32 mouse cellular contexts compared by ENCODE assay signal in the genomic region with DNA sequence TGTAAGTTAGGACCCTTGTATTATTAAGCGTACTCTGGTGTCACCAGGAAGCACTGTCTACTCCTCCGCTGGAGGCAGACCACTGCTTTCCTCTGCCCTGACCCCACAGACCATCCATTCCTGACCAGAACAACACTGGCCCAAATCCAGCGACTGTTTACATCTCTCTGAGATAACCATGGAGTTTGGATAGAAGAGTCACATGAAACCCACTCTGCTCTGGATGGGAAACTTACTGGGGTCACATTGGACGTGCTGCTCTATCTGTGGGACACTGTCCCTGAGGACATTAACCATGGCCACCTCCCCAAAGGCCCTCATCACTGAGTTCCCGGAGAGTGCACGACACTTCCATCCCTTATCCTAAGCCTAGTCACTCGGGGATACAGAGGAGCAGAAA. TPM values are rescaled to one million over a fixed set of nuclear protein-coding genes. Genes with fewer than 3 reads are reported as not detected.
A peak's percentile ranks its signal among the peaks of the same experiment; 100 is the strongest.
DNase-seq lines count a peak whose midpoint lies in the region; ATAC-seq lines count a peak whose summit lies in the region.
"Had no signal": no experiment of that assay in that cellular context is flagged by ENCODE, and none has a peak within 500 bp of the region (broad histone marks: within the 10 kb centered on the region; RNA-seq: fewer than 3 reads in every experiment).

No protein-coding gene starts in this region.

- no peak overlapping the region for H3K27ac ChIP-seq in heart, embryonic 15.5 days
- no peak overlapping the region for H3K27ac ChIP-seq in liver, embryonic 16.5 days (ENCODE audit: low read length)
- H3K27ac ChIP-seq in liver, embryonic 11.5 days (ENCODE audit: low read depth, low read length) = no peak overlapping the region
- no peak overlapping the region for H3K27ac ChIP-seq in lung, embryonic 15.5 days
- H3K27ac ChIP-seq: embryonic facial prominence, embryonic 12.5 days; embryonic facial prominence, embryonic 15.5 days; gastrocnemius, adult 2 months; heart, embryonic 10.5 days; hindbrain, embryonic 14.5 days; hindbrain, postnatal 0 days had no signal

- no peak overlapping the region for H3K4me2 ChIP-seq in heart, embryonic 15.5 days
- H3K4me2 ChIP-seq in liver, embryonic 16.5 days (ENCODE audit: low read depth, low read length) = no peak overlapping the region
- no peak overlapping the region for H3K4me2 ChIP-seq in liver, embryonic 11.5 days
- H3K4me2 ChIP-seq in lung, embryonic 15.5 days = no peak overlapping the region
- H3K4me2 ChIP-seq: embryonic facial prominence, embryonic 12.5 days; embryonic facial prominence, embryonic 15.5 days; hindbrain, embryonic 14.5 days had no signal

- ATAC-seq in heart, embryonic 15.5 days (replicated peaks; ENCODE audit: insufficient number of reproducible peaks, insufficient read depth, low FRiP score, low read depth) = peak; percentile 25; the same call in 1 of the 2 replicates
- peak; percentile 36 for ATAC-seq in liver, embryonic 16.5 days (ENCODE audit: low read depth)
- no peak for ATAC-seq in liver, embryonic 11.5 days (replicated peaks; ENCODE audit: low FRiP score)
- ATAC-seq in lung, embryonic 15.5 days (ENCODE audit: borderline replicate concordance, extremely low read depth, low FRiP score, low TSS enrichment) = 0 out of 2 replicates have a peak, but pooled peaks have one; percentile 24
- ATAC-seq: CD4-positive, CD25-positive, alpha-beta regulatory T cell, adult 4 months; forebrain, embryonic 14.5 days; forebrain, postnatal 0 days; hindbrain, postnatal 0 days; inflammation-experienced regulatory T-cells, adult 6 months had no signal

- WGBS in heart, embryonic 15.5 days = 58% methylated on average over 7 of the region's 7 CpGs
- whole genome bisulfite sequencing in liver, embryonic 16.5 days (ENCODE audit: insufficient replicate concordance) = 62% methylated on average over 7 of the region's 7 CpGs
- 75% methylated on average over 7 of the region's 7 CpGs for WGBS in liver, embryonic 11.5 days
- 45% methylated on average over 7 of the region's 7 CpGs for WGBS in lung, embryonic 15.5 days

- peaks cover 25% of the 10 kb centered on the region for H3K36me3 ChIP-seq in heart, embryonic 15.5 days
- peaks cover 19% of the 10 kb centered on the region for H3K36me3 ChIP-seq in liver, embryonic 16.5 days (ENCODE audit: control insufficient read depth, insufficient read depth)
- peaks cover 18% of the 10 kb centered on the region for H3K36me3 ChIP-seq in liver, embryonic 11.5 days (ENCODE audit: control insufficient read depth, insufficient read depth, low read length)
- peaks cover 22% of the 10 kb centered on the region for H3K36me3 ChIP-seq in lung, embryonic 15.5 days

- no peak overlapping the region for H3K9ac ChIP-seq in heart, embryonic 15.5 days
- H3K9ac ChIP-seq in liver, embryonic 16.5 days (ENCODE audit: low read depth, low read length) = no peak overlapping the region
- H3K9ac ChIP-seq in liver, embryonic 11.5 days (ENCODE audit: low read depth, low read length) = no peak overlapping the region
- no peak overlapping the region for H3K9ac ChIP-seq in lung, embryonic 15.5 days
- H3K9ac ChIP-seq: embryonic facial prominence, embryonic 12.5 days; embryonic facial prominence, embryonic 15.5 days; forebrain, postnatal 0 days; hindbrain, embryonic 14.5 days had no signal

- H3K4me3 ChIP-seq in heart, embryonic 15.5 days = no peak overlapping the region
- no peak overlapping the region for H3K4me3 ChIP-seq in liver, embryonic 16.5 days (ENCODE audit: low read depth, low read length)
- H3K4me3 ChIP-seq in liver, embryonic 11.5 days (ENCODE audit: low read depth, low read length) = no peak overlapping the region
- H3K4me3 ChIP-seq in lung, embryonic 15.5 days = no peak overlapping the region
- H3K4me3 ChIP-seq: embryonic facial prominence, embryonic 12.5 days; embryonic facial prominence, embryonic 15.5 days; gastrocnemius, adult 2 months; heart, embryonic 10.5 days had no signal

- intact Hi-C loops in heart, postnatal 14 days (cut with DNase I) = no loop called here

- peaks cover 22% of the 10 kb centered on the region for H3K4me1 ChIP-seq in heart, embryonic 15.5 days (replicated peaks)
- peaks cover 8% of the 10 kb centered on the region for H3K4me1 ChIP-seq in liver, embryonic 16.5 days (ENCODE audit: control insufficient read depth, low read depth, low read length)
- peaks cover 28% of the 10 kb centered on the region for H3K4me1 ChIP-seq in liver, embryonic 11.5 days (replicated peaks; ENCODE audit: control insufficient read depth, insufficient read depth, low read length)
- H3K4me1 ChIP-seq in lung, embryonic 15.5 days = peaks cover 26% of the 10 kb centered on the region

- no peaks in the 10 kb centered on the region for H3K27me3 ChIP-seq in heart, embryonic 15.5 days
- H3K27me3 ChIP-seq in liver, embryonic 16.5 days (ENCODE audit: control insufficient read depth, insufficient read depth, low read depth, low read length) = no peaks in the 10 kb centered on the region
- no peaks in the 10 kb centered on the region for H3K27me3 ChIP-seq in liver, embryonic 11.5 days (replicated peaks; ENCODE audit: control insufficient read depth, insufficient read depth, low read length)
- no peaks in the 10 kb centered on the region for H3K27me3 ChIP-seq in lung, embryonic 15.5 days
- H3K27me3 ChIP-seq: embryonic facial prominence, embryonic 12.5 days; embryonic facial prominence, embryonic 15.5 days had no signal

- no peaks in the 10 kb centered on the region for H3K9me3 ChIP-seq in heart, embryonic 15.5 days (replicated peaks)
- H3K9me3 ChIP-seq in liver, embryonic 16.5 days (replicated peaks; ENCODE audit: control insufficient read depth, low read length) = no peaks in the 10 kb centered on the region
- H3K9me3 ChIP-seq in liver, embryonic 11.5 days (ENCODE audit: control insufficient read depth, low read length) = no peaks in the 10 kb centered on the region
- H3K9me3 ChIP-seq in lung, embryonic 15.5 days = no peaks in the 10 kb centered on the region
- H3K9me3 ChIP-seq: embryonic facial prominence, embryonic 12.5 days; embryonic facial prominence, embryonic 15.5 days; heart, embryonic 10.5 days had no signal

- no peak for DNase-seq in heart, postnatal 14 days
- no peak for DNase-seq in liver, embryonic 11.5 days (ENCODE audit: low spot score)
- DNase-seq in lung, postnatal 25 days (ENCODE audit: low spot score) = no peak
- DNase-seq: adrenal gland, adult 2 months; adrenal gland, postnatal 14 days; cerebellum, adult 11 months; cerebellum, adult 2 months; cerebellum, adult 9-11 months; cerebellum, postnatal 25 days; forebrain, postnatal 0 days; gastrocnemius, adult 2 months; gastrocnemius, postnatal 14 days; heart, postnatal 36 days had no signal

RNA-seq across cellular contexts. Expression of a gene that starts 2.2 kb away (rescaled TPM):
- 17.5 TPM in 2 replicates for polyA plus RNA-seq in heart, embryonic 15.5 days (2015; fragmentation: Nextera tagmentation; extraction: Ambion mirVana)
- total RNA-seq in heart, postnatal 14 days (2021) = 10 to 100 TPM; 27.1 to 30.6 TPM
- 15.8 and 17.6 TPM in 2 replicates for polyA plus RNA-seq in liver, embryonic 16.5 days (2015; fragmentation: Nextera tagmentation; extraction: Ambion mirVana)
- 24.2 and 24.3 TPM in 2 replicates for polyA plus RNA-seq in liver, embryonic 11.5 days (2014; fragmentation: Nextera tagmentation; extraction: Ambion mirVana)
- polyA plus RNA-seq in lung, embryonic 15.5 days (2015; fragmentation: Nextera tagmentation; extraction: Ambion mirVana) = 2.7 and 3.3 TPM in 2 replicates
- total RNA-seq: common myeloid progenitor, adult 5-6 weeks had no signal
- polyA plus RNA-seq: C2C12; CD4-positive, CD25-positive, alpha-beta regulatory T cell, adult 4 months; forebrain, embryonic 11.5 days had no signal

RNA-seq across cellular contexts. Expression of a gene that starts 10.3 kb away (rescaled TPM):
- polyA plus RNA-seq in heart, embryonic 15.5 days (2015; fragmentation: Nextera tagmentation; extraction: Ambion mirVana) = 344 and 408 TPM in 2 replicates
- total RNA-seq in heart, postnatal 14 days (2021) = 100 to 1,000 TPM; 298 to 350 TPM
- 287 and 343 TPM in 2 replicates for polyA plus RNA-seq in liver, embryonic 16.5 days (2015; fragmentation: Nextera tagmentation; extraction: Ambion mirVana)
- 1,023 and 1,028 TPM in 2 replicates for polyA plus RNA-seq in liver, embryonic 11.5 days (2014; fragmentation: Nextera tagmentation; extraction: Ambion mirVana)
- 664 and 702 TPM in 2 replicates for polyA plus RNA-seq in lung, embryonic 15.5 days (2015; fragmentation: Nextera tagmentation; extraction: Ambion mirVana)

RNA-seq across cellular contexts. Expression of a gene that starts 24.0 kb away (rescaled TPM):
- 17.3 and 20.4 TPM in 2 replicates for polyA plus RNA-seq in heart, embryonic 15.5 days (2015; fragmentation: Nextera tagmentation; extraction: Ambion mirVana)
- 1 to 10 TPM; 5.5 to 7.3 TPM for total RNA-seq in heart, postnatal 14 days (2021)
- polyA plus RNA-seq in liver, embryonic 16.5 days (2015; fragmentation: Nextera tagmentation; extraction: Ambion mirVana) = 10.1 and 10.5 TPM in 2 replicates
- 28.7 and 30.8 TPM in 2 replicates for polyA plus RNA-seq in liver, embryonic 11.5 days (2014; fragmentation: Nextera tagmentation; extraction: Ambion mirVana)
- polyA plus RNA-seq in lung, embryonic 15.5 days (2015; fragmentation: Nextera tagmentation; extraction: Ambion mirVana) = 30.7 and 34.5 TPM in 2 replicates

RNA-seq across cellular contexts. Expression of a gene that starts 43.1 kb away (rescaled TPM):
- polyA plus RNA-seq in heart, embryonic 15.5 days (2015; fragmentation: Nextera tagmentation; extraction: Ambion mirVana) = 0.13 TPM in 1 of 2 replicates, not detected in the other
- total RNA-seq in heart, postnatal 14 days (2021) = not detected
- not detected in 2 replicates for polyA plus RNA-seq in liver, embryonic 16.5 days (2015; fragmentation: Nextera tagmentation; extraction: Ambion mirVana)
- polyA plus RNA-seq in liver, embryonic 11.5 days (2014; fragmentation: Nextera tagmentation; extraction: Ambion mirVana) = 0.13 TPM in 1 of 2 replicates, not detected in the other
- polyA plus RNA-seq in lung, embryonic 15.5 days (2015; fragmentation: Nextera tagmentation; extraction: Ambion mirVana) = 0.10 TPM in 1 of 2 replicates, not detected in the other
- total RNA-seq: adrenal gland, adult 2 months; adrenal gland, postnatal 14 days; adrenal gland, postnatal 4 days; common myeloid progenitor, adult 5-6 weeks; gastrocnemius, adult 2 months; gastrocnemius, postnatal 14 days; gastrocnemius, postnatal 4 days; heart, adult 18-20 months; heart, postnatal 36 days; hindbrain, postnatal 0 days had no signal
- polyA plus RNA-seq: adrenal gland, adult 2 months; C2C12; CD4-positive, CD25-positive, alpha-beta regulatory T cell, adult 4 months; cerebellum, adult 2 months; embryonic facial prominence, embryonic 12.5 days; embryonic facial prominence, embryonic 15.5 days; forebrain, embryonic 11.5 days; forebrain, embryonic 14.5 days; heart, embryonic 10.5 days; heart, embryonic 14.5 days; hindbrain, embryonic 11.5 days; inflammation-experienced regulatory T-cells, adult 6 months had no signal

RNA-seq across cellular contexts. Expression of a gene that starts 49.6 kb away (rescaled TPM):
- 41.1 and 48.7 TPM in 2 replicates for polyA plus RNA-seq in heart, embryonic 15.5 days (2015; fragmentation: Nextera tagmentation; extraction: Ambion mirVana)
- total RNA-seq in heart, postnatal 14 days (2021) = 10 to 100 TPM; 36.3 to 38.9 TPM
- polyA plus RNA-seq in liver, embryonic 16.5 days (2015; fragmentation: Nextera tagmentation; extraction: Ambion mirVana) = 58.3 and 64.1 TPM in 2 replicates
- 80.0 and 91.4 TPM in 2 replicates for polyA plus RNA-seq in liver, embryonic 11.5 days (2014; fragmentation: Nextera tagmentation; extraction: Ambion mirVana)
- 87.9 and 88.1 TPM in 2 replicates for polyA plus RNA-seq in lung, embryonic 15.5 days (2015; fragmentation: Nextera tagmentation; extraction: Ambion mirVana)
